Mouse (Mus musculus) intestine, embryonic 14.5 days (tissue): ENCODE results near the gene Cckar. TPM values are rescaled to one million over a fixed set of nuclear protein-coding genes. Genes with fewer than 3 reads are reported as not detected.

Experiments used
- ATAC-seq: fragments of 200-750 bp; cut with Nextera tagmentation; replicated peaks from 2 replicates; pipeline ENCODE4 v1.8.0; 2017; ENCODE audit warnings: low read depth, moderate number of reproducible peaks, moderate TSS enrichment, moderate library complexity; ENCODE audit not compliant: low FRiP score, low TSS enrichment
- DNase-seq: peaks from one replicate; pipeline ENCODE4 v3.0.0-alpha.2; 2018; ENCODE audit warnings: low spot score
- H3K27ac ChIP-seq: fragments of 300-500 bp; sonication (generic); 2 replicates; pipeline ENCODE4 v1.5.1; 2014; ENCODE audit warnings: low read depth, mild to moderate bottlenecking, control low read depth
- H3K27me3 ChIP-seq: fragments of 300-500 bp; sonication (generic); replicated peaks from 2 replicates; pipeline ENCODE4 v1.6.1; 2014; ENCODE audit warnings: low read length, control low read depth; ENCODE audit not compliant: control insufficient read depth, insufficient read depth
- H3K36me3 ChIP-seq: fragments of 300-500 bp; sonication (generic); 2 replicates; pipeline ENCODE4 v1.6.1; 2014; ENCODE audit warnings: low read length, control low read depth; ENCODE audit not compliant: control insufficient read depth, insufficient read depth
- H3K4me1 ChIP-seq: fragments of 300-500 bp; sonication (generic); replicated peaks from 2 replicates; pipeline ENCODE4 v1.6.1; 2014; ENCODE audit warnings: low read length, control low read depth, mixed read lengths; ENCODE audit not compliant: control insufficient read depth, insufficient read depth
- H3K4me2 ChIP-seq: fragments of 300-500 bp; sonication (generic); 2 replicates; pipeline ENCODE4 v1.6.1; 2014; ENCODE audit warnings: low read length
- H3K4me3 ChIP-seq: fragments of 300-500 bp; sonication (generic); 2 replicates; pipeline ENCODE4 v1.5.1; 2014; ENCODE audit warnings: low read depth, low read length, control low read depth, mixed read lengths
- H3K9ac ChIP-seq: fragments of 300-500 bp; sonication (generic); 2 replicates; pipeline ENCODE4 v1.6.1; 2014; ENCODE audit warnings: mild to moderate bottlenecking, low read length
- H3K9me3 ChIP-seq: fragments of 300-500 bp; sonication (generic); 2 replicates; pipeline ENCODE4 v1.6.1; 2016; ENCODE audit warnings: low read length, control low read depth; ENCODE audit not compliant: control insufficient read depth
- WGBS: fragments of 180-500 bp; shearing (Covaris S2); extraction: QIAGEN DNeasy Blood & Tissue Kit; methylation state at CpG from one replicate; pipeline ENCODE4 v1.1.7; 2014; 5-methylcytosine and 5-hydroxymethylcytosine counted together
- polyA plus RNA-seq: library from polyadenylated mRNA; unstranded; fragments of >200 nt; fragmentation: Nextera tagmentation; extraction: Ambion mirVana; gene quantifications from 2 replicates; pipeline ENCODE4 v1.2.1, GENCODE M21; 2014

Cckar gene
- polyA plus RNA-seq, 1 experiment from 2014 or later: 27.2 TPM

DNA sequence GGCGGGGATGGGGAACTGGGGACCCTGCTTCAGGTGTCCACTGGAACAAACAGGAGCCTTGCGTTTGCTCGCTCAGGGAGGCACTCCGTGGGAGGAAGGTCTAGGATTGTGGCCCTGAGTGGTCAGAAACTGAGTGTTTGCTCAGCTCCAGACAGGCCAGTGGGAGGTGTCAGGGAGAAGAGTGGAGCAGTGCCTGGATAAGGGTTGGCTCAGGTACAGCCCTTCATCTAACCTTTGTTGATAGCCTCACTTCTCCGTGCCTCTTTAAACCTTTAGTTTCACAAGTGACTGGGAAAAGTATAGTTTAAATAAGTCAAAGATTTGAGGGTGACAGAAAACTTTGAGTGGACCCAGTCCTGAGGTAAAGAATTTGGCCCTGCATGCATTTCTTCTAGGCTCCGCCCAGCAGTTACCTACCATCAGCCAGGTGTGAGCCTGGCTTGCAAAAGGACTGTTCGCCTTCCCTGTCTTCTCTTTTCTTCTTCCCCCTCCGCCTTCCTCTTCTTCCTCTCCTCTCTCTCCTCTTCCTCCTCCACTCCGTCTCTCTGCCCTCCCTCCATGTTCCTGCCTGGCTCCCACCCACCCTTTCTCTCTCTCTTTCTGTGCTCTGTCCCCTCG lies 37.1 kb downstream of the Cckar start:
- WGBS: 84% methylated on average over 10 of the region's 10 CpGs
- no peaks in the 10 kb centered on the region for H3K36me3 ChIP-seq
- no peak overlapping the region for H3K27ac ChIP-seq
- H3K9me3 ChIP-seq: no peaks in the 10 kb centered on the region
- H3K9ac ChIP-seq: no peak overlapping the region
- no peak for ATAC-seq
- H3K4me1 ChIP-seq: no peaks in the 10 kb centered on the region
- no peaks in the 10 kb centered on the region for H3K27me3 ChIP-seq
- no peak for DNase-seq
- H3K4me3 ChIP-seq: no peak overlapping the region
- no peak overlapping the region for H3K4me2 ChIP-seq

DNA sequence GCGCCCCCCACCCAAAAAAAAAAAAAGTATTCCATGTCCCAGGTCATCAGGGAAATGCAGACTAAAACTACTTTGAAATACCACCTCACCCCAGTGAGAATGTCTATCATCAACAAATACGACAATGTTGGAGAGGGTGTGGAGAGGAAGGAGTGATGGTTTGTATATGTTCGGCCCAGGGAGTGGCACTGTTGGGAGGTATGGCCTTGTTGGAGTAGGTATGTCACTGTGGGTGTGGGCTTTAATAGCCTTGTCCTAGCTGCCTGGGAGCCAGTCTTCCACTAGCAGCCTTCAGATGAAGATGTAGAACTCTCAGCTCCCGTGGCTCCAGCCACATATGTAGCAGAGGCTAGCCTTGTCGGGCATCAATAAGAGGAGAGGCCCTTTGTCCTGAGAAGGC lies 39.5 kb downstream of the Cckar start:
- Histone ChIP-seq H3K9me3 (no peaks in the 10 kb centered on the region), H3K36me3 (no peaks in the 10 kb centered on the region), H3K27ac (no peak overlapping the region), H3K9ac (no peak overlapping the region), H3K4me2 (no peak overlapping the region), H3K4me3 (no peak overlapping the region), H3K27me3 (no peaks in the 10 kb centered on the region), H3K4me1 (no peaks in the 10 kb centered on the region)
- WGBS: 75% methylated on average over 5 of the region's 5 CpGs
- no peak for ATAC-seq
- DNase-seq: no peak

DNA sequence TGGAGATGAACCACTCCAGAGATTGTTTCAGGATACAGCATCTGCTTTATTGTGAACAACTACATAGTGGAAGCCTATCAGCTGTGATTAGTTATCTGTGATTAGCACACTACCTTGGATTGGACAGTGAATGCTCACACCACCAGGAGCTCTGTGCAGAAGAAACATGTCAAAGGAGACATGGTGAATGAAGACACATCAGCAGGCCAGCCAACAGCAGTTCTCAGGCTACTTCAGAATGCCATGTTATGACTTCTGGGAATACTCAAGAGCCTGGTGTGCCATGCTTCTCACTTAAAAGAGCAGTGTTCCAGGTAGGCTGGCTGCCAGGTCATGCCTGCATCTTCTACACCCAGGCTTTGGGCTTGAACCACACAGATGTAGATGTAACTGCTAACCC lies 43.8 kb downstream of the Cckar start:
- no peaks in the 10 kb centered on the region for H3K36me3 ChIP-seq
- ATAC-seq: no peak
- no peaks in the 10 kb centered on the region for H3K4me1 ChIP-seq
- H3K27ac ChIP-seq: no peak overlapping the region
- no peak overlapping the region for H3K4me2 ChIP-seq
- peak; percentile 32 for DNase-seq
- H3K4me3 ChIP-seq: no peak overlapping the region
- H3K9ac ChIP-seq: no peak overlapping the region
- no peaks in the 10 kb centered on the region for H3K27me3 ChIP-seq
- H3K9me3 ChIP-seq: no peaks in the 10 kb centered on the region

DNA sequence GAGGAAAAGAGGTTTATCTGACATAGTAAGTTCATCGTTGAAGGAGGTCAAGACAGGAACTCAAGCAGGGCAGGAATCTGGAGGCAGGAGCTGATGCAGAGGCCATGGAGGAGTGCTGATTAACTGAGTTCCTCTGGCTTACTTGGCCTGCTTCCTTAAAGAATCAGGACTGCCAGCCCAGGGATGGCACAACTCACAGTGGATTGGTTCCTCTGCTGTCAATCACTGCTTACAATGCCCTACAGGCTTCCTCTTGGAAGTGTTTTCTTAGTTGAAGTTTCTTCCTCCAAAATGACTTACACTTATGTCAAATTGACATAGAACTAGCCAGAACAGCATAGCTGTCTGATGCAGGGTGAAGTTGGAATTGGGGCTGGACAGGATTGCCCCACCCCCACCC lies 45.1 kb downstream of the Cckar start:
- WGBS: 47% methylated on average over 1 of the region's 1 CpGs
- no peak overlapping the region for H3K27ac ChIP-seq
- no peaks in the 10 kb centered on the region for H3K4me1 ChIP-seq
- no peak for DNase-seq
- H3K4me2 ChIP-seq: no peak overlapping the region
- H3K36me3 ChIP-seq: no peaks in the 10 kb centered on the region
- no peaks in the 10 kb centered on the region for H3K27me3 ChIP-seq
- no peaks in the 10 kb centered on the region for H3K9me3 ChIP-seq
- no peak overlapping the region for H3K4me3 ChIP-seq
- ATAC-seq: no peak
- H3K9ac ChIP-seq: no peak overlapping the region

DNA sequence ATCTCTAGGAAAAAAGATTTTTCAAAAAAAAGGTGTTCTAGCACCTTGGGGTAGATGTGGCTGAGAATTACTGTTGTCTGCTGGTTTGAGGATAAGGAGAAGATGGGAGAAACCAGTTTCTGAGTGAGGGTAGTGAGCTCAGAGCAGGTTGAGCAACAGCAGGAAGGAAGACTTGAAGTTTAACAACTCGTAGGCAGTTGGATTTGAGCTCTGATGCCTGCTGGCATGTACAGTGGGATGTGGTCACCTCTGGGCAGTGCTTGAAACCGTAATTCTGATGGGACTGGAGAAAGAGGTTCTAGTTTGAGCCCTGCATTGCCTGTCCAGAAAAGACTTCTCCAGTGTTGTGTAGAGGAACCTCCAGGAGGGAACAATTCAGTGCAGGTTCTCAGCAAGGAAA lies 46.0 kb downstream of the Cckar start:
- no peaks in the 10 kb centered on the region for H3K27me3 ChIP-seq
- WGBS: 82% methylated on average over 2 of the region's 2 CpGs
- no peaks in the 10 kb centered on the region for H3K9me3 ChIP-seq
- H3K9ac ChIP-seq: no peak overlapping the region
- no peak overlapping the region for H3K4me2 ChIP-seq
- ATAC-seq (no peak), DNase-seq (no peak)
- 0 out of 2 replicates have a peak, but pooled peaks cover 5% of the 10 kb centered on the region for H3K36me3 ChIP-seq
- H3K27ac ChIP-seq: no peak overlapping the region
- H3K4me1 ChIP-seq: no peaks in the 10 kb centered on the region
- H3K4me3 ChIP-seq: no peak overlapping the region

DNA sequence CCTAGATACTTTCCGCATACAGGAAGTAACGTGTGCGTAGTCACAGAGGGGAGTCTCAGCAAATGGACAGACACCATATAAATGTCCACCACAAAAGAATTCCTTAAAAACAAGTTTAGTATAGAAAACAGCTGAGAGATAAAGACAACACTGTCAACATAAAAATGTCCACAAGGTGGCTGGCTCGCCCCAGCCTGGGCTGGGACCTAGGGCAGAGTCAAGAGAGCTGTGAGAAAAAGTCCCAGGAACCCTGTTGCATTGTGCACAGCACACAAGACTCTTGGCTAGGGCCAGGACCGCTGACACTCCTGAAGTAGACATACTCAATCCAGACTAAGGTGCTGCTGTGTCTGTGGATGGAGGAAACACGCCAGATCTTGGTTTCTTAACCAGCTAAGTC lies 49.6 kb downstream of the Cckar start:
- peak; percentile 76; the same call in 1 of the 2 replicates for ATAC-seq
- peaks cover 13% of the 10 kb centered on the region; the same call in 1 of the 2 replicates for H3K36me3 ChIP-seq
- WGBS: 79% methylated on average over 6 of the region's 6 CpGs
- H3K4me2 ChIP-seq: no peak overlapping the region
- no peak overlapping the region for H3K9ac ChIP-seq
- H3K27ac ChIP-seq: no peak overlapping the region
- no peaks in the 10 kb centered on the region for H3K4me1 ChIP-seq
- no peak for DNase-seq
- H3K27me3 ChIP-seq: no peaks in the 10 kb centered on the region
- no peak overlapping the region for H3K4me3 ChIP-seq
- H3K9me3 ChIP-seq: no peaks in the 10 kb centered on the region

DNA sequence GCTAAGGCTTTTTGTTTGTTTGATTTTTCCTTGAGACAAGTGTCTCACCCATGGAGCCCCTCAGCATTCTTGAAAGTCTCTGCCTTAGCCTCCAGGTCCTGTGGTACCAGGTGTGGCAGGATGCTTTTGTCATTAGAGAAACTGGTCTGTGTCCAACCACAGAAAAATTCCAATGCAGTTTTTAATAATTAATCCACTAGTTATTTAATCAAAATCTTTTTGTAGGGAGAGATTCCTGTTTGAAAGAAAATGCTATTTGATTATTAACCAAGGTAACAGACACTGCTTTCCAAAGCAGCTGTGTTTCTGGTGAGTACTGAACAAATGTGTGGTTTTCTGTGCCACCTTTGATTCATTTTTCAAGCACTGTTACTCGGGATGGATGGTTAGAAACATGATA lies 50.9 kb downstream of the Cckar start:
- Histone ChIP-seq H3K27ac (no peak overlapping the region), H3K4me1 (no peaks in the 10 kb centered on the region), H3K4me3 (no peak overlapping the region), H3K36me3 (peaks cover 22% of the 10 kb centered on the region), H3K9ac (no peak overlapping the region), H3K27me3 (no peaks in the 10 kb centered on the region), H3K4me2 (no peak overlapping the region), H3K9me3 (no peaks in the 10 kb centered on the region)
- DNase-seq (no peak), ATAC-seq (no peak)
- 8% methylated on average over 1 of the region's 1 CpGs for WGBS

Other genes with a start within 250 kb of the Cckar start
- gene Rbpj, start 241.6 kb downstream of the Cckar start, polyA plus RNA-seq: 39.3 and 49.1 TPM in 2 replicates
- gene Tbc1d19, start 101.9 kb upstream of the Cckar start, polyA plus RNA-seq: 32.2 and 39.6 TPM in 2 replicates